Mouse (Mus musculus) CD8-positive naive resting alpha-beta T cell, adult 2 months (primary cell): Measurements from ENCODE around the gene 2410131K14Rik.
A peak's percentile ranks its signal among the peaks of the same experiment; 100 is the strongest.

Experiments used
- DNase-seq, 2 experiments: peaks; one replicate each; pipeline ENCODE4 v3.0.0; 2022; ENCODE audit warnings: low read depth in 2 of 2, low spot score in 2 of 2

2410131K14Rik gene

GRCm38 (mm10) chr5:118244606-118245443 is at the start of gene 2410131K14Rik, which contains the start of gene Rnft2:
Gene 2410131K14Rik, plus strand, starts transcription at chr5:118245227.
Gene Rnft2, minus strand, starts transcription at chr5:118245116.
- peak; percentile 99 to 100 for DNase-seq

- no peak for DNase-seq
Measured at GRCm38 (mm10) chr5:118197421-118197820, 47.6 kb upstream of the 2410131K14Rik start.

- no peak for DNase-seq
Measured at GRCm38 (mm10) chr5:118199670-118200069, 45.4 kb upstream of the 2410131K14Rik start.

- no peak for DNase-seq
Measured at GRCm38 (mm10) chr5:118204675-118205440, 40.2 kb upstream of the 2410131K14Rik start.

GRCm38 (mm10) chr5:118205852-118206251 is 39.2 kb upstream of the 2410131K14Rik start:
- no peak for DNase-seq

GRCm38 (mm10) chr5:118214012-118214411 is 31.0 kb upstream of the 2410131K14Rik start:
- DNase-seq, result no peak

GRCm38 (mm10) chr5:118214418-118215154 is 30.4 kb upstream of the 2410131K14Rik start:
- no peak for DNase-seq

GRCm38 (mm10) chr5:118217410-118217809 is 27.6 kb upstream of the 2410131K14Rik start:
- DNase-seq, result no peak

- DNase-seq, result no peak
Measured at GRCm38 (mm10) chr5:118223142-118223757, 21.8 kb upstream of the 2410131K14Rik start.

GRCm38 (mm10) chr5:118230071-118230611 is 14.9 kb upstream of the 2410131K14Rik start:
- no peak for DNase-seq

GRCm38 (mm10) chr5:118236891-118237290 is 8.1 kb upstream of the 2410131K14Rik start:
- DNase-seq, result no peak

- DNase-seq, result no peak
Measured at GRCm38 (mm10) chr5:118239671-118240070, 5.4 kb upstream of the 2410131K14Rik start.

GRCm38 (mm10) chr5:118245606-118246308 is 730 bp downstream of the 2410131K14Rik start:
- DNase-seq, result no peak

- no peak for DNase-seq
Measured at GRCm38 (mm10) chr5:118247378-118247777, 2.4 kb downstream of the 2410131K14Rik start.

- DNase-seq, result no peak
Measured at GRCm38 (mm10) chr5:118250987-118251386, 6.0 kb downstream of the 2410131K14Rik start.

GRCm38 (mm10) chr5:118253551-118253950 is 8.5 kb downstream of the 2410131K14Rik start:
- DNase-seq, result no peak

GRCm38 (mm10) chr5:118256981-118257380 is 12.0 kb downstream of the 2410131K14Rik start:
- DNase-seq, result no peak

GRCm38 (mm10) chr5:118259152-118259551 is 14.1 kb downstream of the 2410131K14Rik start:
- no peak for DNase-seq

- no peak for DNase-seq
Measured at GRCm38 (mm10) chr5:118259636-118260035, 14.6 kb downstream of the 2410131K14Rik start.

- DNase-seq, result no peak
Measured at GRCm38 (mm10) chr5:118260055-118260454, 15.0 kb downstream of the 2410131K14Rik start.
